Mouse (Mus musculus) spleen, postnatal 0 days (tissue): Measurements from ENCODE around the gene Tmem200b. TPM values are rescaled to one million over a fixed set of nuclear protein-coding genes. Genes with fewer than 3 reads are reported as not detected.

Experiments used
- polyA plus RNA-seq: library from polyadenylated mRNA; unstranded; fragments of >200 nt; fragmentation: Nextera tagmentation; extraction: Ambion mirVana; gene quantifications from 2 replicates; pipeline ENCODE4 v1.2.1, GENCODE M21; 2015

Tmem200b gene
- 0.25 and 0.34 TPM in 2 replicates for polyA plus RNA-seq

DNA sequence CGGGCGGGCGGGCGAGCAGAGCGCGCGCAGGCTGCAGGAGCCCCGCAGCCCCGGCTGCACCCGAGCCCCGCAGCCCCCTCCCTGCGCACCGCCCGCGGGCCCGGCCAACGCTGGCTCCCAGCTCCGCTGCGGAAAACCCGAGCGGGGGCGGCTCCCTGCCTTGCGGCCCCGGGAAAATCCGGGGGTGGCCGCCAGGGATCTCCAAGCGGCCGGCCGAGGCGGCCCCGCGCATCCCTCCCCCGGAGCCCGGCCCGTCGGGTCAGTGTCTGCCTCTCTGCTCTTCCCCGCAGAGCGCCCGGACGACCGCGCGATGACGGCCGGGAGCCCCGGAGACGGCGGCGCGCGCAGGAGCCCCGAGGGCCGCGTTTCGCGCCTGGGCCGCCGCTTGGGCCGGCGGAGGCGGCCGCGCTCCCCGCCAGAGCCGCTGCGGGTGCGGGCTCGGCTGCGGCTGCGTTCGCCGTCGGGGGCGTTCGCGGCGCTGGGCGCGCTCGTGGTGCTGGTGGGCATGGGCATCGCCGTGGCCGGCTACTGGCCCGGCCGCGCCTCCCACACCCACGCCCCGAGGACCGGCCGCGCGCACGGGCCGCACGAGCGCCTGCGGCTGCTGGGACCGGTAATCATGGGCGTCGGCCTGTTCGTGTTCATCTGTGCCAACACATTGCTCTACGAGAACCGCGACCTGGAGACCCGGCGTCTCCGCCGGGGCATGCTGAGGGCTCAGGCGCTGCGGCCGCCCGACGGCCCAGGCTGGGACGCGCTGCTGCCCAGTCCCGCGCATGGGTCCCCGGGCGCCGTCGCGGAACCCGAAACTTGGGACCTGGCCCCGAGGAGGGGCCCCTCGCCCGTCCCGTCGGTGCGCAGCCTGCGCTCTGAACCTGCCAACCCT, at the start of gene Tmem200b:
TSS of gene Tmem200b (plus strand) at position 311 of the 886 bp plus-strand sequence.

DNA sequence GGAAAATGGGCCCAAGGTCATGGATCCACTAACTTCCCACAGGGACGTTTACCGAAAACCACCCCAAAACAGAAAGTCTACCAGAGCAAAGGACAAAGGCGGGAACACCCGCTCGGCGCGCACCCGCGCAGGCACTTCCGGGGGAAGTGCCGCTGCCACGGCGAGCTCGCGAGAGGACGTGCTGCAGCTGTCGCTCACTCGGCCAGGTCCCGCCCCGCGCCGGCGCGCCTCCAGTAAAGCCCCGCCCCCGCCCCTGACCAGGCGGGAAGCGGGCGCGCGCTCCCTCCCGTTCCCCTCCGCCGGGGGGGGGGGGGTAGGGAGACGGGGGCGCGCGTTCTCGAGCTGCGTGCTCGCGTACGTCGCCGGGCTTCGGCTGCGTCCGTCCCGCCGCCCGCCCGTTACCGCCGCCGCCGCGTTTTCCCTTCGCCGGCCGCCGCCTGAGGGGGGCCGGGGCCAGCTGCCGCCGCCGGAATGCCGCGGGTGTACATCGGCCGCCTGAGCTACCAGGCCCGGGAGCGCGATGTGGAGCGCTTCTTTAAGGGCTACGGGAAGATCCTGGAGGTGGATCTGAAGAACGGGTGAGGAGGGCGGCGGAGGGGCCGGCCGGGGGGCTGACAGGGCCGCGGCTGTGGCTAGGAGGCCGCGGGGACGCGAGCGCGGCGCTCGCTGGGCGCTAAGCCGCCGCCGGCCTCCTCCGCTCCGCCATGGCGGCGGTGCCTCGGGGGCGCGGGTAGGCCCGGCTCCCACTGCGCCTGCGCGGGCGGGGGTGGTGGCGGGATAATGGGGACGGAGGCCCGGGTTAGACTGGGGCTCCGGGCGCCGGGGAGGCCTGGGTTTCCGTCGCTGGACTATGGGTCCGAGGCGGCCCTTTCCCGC, 48.0 kb upstream of the Tmem200b start, which contains the start of gene Srsf4:
TSS of gene Srsf4 (plus strand) at position 325 of the 876 bp plus-strand sequence.

Other genes with a start within 250 kb of the Tmem200b start
- gene Ptpru, start 83.5 kb upstream of the Tmem200b start, polyA plus RNA-seq, result 3.9 and 7.2 TPM in 2 replicates
- 33.5 and 35.5 TPM in 2 replicates for gene Mecr, start 78.3 kb upstream of the Tmem200b start, polyA plus RNA-seq
- 70.2 and 71.1 TPM in 2 replicates for gene Srsf4, start 48.2 kb upstream of the Tmem200b start, polyA plus RNA-seq
- gene Gm10300, start 152.9 kb downstream of the Tmem200b start, polyA plus RNA-seq, result 0.36 and 0.61 TPM in 2 replicates
- 107 and 109 TPM in 2 replicates for gene Epb41, start 153.6 kb downstream of the Tmem200b start, polyA plus RNA-seq
- gene Oprd1, start 222.7 kb downstream of the Tmem200b start, polyA plus RNA-seq, result not detected in 2 replicates